ENCODE assay signal across 11 mouse cellular contexts in the genomic region with DNA sequence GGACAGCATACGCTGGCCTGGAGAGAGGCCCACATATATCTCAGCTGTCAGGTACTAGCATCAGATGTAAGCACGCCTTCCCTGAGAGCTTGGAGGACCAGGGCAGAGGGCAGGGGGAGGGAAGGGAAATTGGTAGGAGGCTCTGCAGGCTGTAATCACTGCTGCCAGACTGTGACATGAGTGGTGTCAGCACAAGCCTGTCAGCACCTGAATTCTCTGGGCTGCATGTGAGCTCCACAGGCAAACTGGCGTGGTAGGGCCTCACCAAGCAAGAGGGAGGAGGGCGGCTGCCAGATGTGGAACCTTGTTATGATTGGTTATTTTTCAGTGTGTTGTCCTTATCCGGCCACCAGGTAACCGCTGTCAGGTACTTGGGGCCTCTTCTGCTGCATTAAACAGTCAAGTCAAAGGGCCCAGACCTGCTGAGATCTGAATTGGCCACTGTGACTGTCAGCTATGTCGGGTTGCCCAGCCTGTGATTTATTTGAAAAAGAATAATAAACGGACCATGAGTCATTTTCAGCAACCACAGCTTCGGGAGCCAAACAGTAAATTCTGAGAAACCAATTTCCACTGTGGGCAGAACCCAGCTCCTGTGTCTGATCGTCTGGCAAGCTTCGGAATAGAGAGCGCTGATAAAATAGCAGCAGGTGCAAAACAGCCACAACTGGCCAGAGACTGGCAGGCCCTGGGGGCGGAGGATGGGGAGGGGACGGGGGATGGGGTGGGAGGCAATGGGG. TPM values are rescaled to one million over a fixed set of nuclear protein-coding genes. Genes with fewer than 3 reads are reported as not detected.
DNase-seq lines count a peak whose midpoint lies in the region; ATAC-seq lines count a peak whose summit lies in the region.
"Had no signal": no experiment of that assay in that cellular context is flagged by ENCODE, and none has a peak within 500 bp of the region (broad histone marks: within the 10 kb centered on the region; RNA-seq: fewer than 3 reads in every experiment).

No protein-coding gene starts in this region.

- DNase-seq in 3134 (ENCODE audit: extremely low read depth, insufficient read length, low spot score) = peak; percentile 74
- DNase-seq in CD4-positive, CD25-positive, alpha-beta regulatory T cell, adult 2 months (ENCODE audit: low read depth, low spot score) = peak; percentile 58
- peak; percentile 86 for DNase-seq in fibroblast of lung, adult 2 months (ENCODE audit: low read depth)
- peak; percentile 10 for DNase-seq in hindbrain, embryonic 11.5 days (ENCODE audit: low spot score)
- no peak for DNase-seq in right cerebral cortex, adult 18-20 months
- no peak for DNase-seq in right cerebral cortex, adult 2 months (ENCODE audit: low spot score in 2 of 2)
- DNase-seq in layer of hippocampus, postnatal 14 days (ENCODE audit: low spot score in 2 of 2) = no peak

- no peaks in the 10 kb centered on the region for H3K27me3 ChIP-seq in hindbrain, embryonic 11.5 days (ENCODE audit: control insufficient read depth, insufficient read depth, low read length)
- H3K27me3 ChIP-seq in forebrain, embryonic 16.5 days (replicated peaks; ENCODE audit: control insufficient read depth, insufficient read depth, low read length) = no peaks in the 10 kb centered on the region
- H3K27me3 ChIP-seq: limb, embryonic 15.5 days had no signal

- WGBS in hindbrain, embryonic 11.5 days = 69% methylated on average over 14 of the region's 14 CpGs
- 76% methylated on average over 14 of the region's 14 CpGs for WGBS in forebrain, embryonic 16.5 days

- H3K4me1 ChIP-seq in hindbrain, embryonic 11.5 days (replicated peaks; ENCODE audit: control insufficient read depth, insufficient read depth, low read length) = no peaks in the 10 kb centered on the region
- no peaks in the 10 kb centered on the region for H3K4me1 ChIP-seq in forebrain, embryonic 16.5 days (replicated peaks; ENCODE audit: control insufficient read depth, insufficient read depth, low read length)

- peak; percentile 49; the same call in 1 of the 2 replicates for ATAC-seq in hindbrain, embryonic 11.5 days (ENCODE audit: low FRiP score)
- no peak for ATAC-seq in forebrain, embryonic 16.5 days

- no peak overlapping the region for H3K4me2 ChIP-seq in hindbrain, embryonic 11.5 days (replicated peaks; ENCODE audit: low read depth, low read length)
- H3K4me2 ChIP-seq in forebrain, embryonic 16.5 days (ENCODE audit: low read length) = no peak overlapping the region
- H3K4me2 ChIP-seq: limb, embryonic 15.5 days had no signal

- no peaks in the 10 kb centered on the region for H3K9me3 ChIP-seq in hindbrain, embryonic 11.5 days (ENCODE audit: control insufficient read depth, low read length)
- 0 out of 2 replicates have a peak, but pooled peaks cover 2% of the 10 kb centered on the region for H3K9me3 ChIP-seq in forebrain, embryonic 16.5 days (ENCODE audit: control insufficient read depth, low read length)
- H3K9me3 ChIP-seq: limb, embryonic 15.5 days had no signal

- H3K27ac ChIP-seq in hindbrain, embryonic 11.5 days (ENCODE audit: low read depth, low read length) = no peak overlapping the region
- H3K27ac ChIP-seq in forebrain, embryonic 16.5 days (ENCODE audit: low read length) = no peak overlapping the region
- H3K27ac ChIP-seq: limb, embryonic 15.5 days had no signal

- no peak overlapping the region for H3K4me3 ChIP-seq in hindbrain, embryonic 11.5 days (ENCODE audit: low read depth, low read length)
- no peak overlapping the region for H3K4me3 ChIP-seq in forebrain, embryonic 16.5 days (replicated peaks; ENCODE audit: low read length)
- H3K4me3 ChIP-seq: limb, embryonic 15.5 days had no signal

- H3K36me3 ChIP-seq in hindbrain, embryonic 11.5 days (ENCODE audit: control insufficient read depth, insufficient read depth, low read length) = no peaks in the 10 kb centered on the region
- no peaks in the 10 kb centered on the region for H3K36me3 ChIP-seq in forebrain, embryonic 16.5 days (ENCODE audit: control insufficient read depth, insufficient read depth)
- H3K36me3 ChIP-seq: limb, embryonic 15.5 days had no signal

- H3K9ac ChIP-seq in hindbrain, embryonic 11.5 days (ENCODE audit: low read depth, low read length) = no peak overlapping the region
- no peak overlapping the region for H3K9ac ChIP-seq in forebrain, embryonic 16.5 days (replicated peaks; ENCODE audit: low read depth, low read length)
- H3K9ac ChIP-seq: limb, embryonic 15.5 days had no signal

RNA-seq across cellular contexts. Expression of gene Tigit, which starts 38.0 kb away (rescaled TPM):
- polyA plus RNA-seq in hindbrain, embryonic 11.5 days (2014; fragmentation: Nextera tagmentation; extraction: Ambion mirVana) = not detected in 2 replicates
- not detected in 2 replicates for polyA plus RNA-seq in forebrain, embryonic 16.5 days (2015; fragmentation: Nextera tagmentation; extraction: Ambion mirVana)
- not detected for total RNA-seq in layer of hippocampus, postnatal 14 days (2021)
- total RNA-seq: hematopoietic stem cell, adult 5-6 weeks had no signal
- polyA plus RNA-seq: limb, embryonic 15.5 days had no signal

RNA-seq across cellular contexts. Expression of gene Drd3, which starts 51.9 kb away (rescaled TPM):
- polyA plus RNA-seq in hindbrain, embryonic 11.5 days (2014; fragmentation: Nextera tagmentation; extraction: Ambion mirVana) = not detected in 2 replicates
- polyA plus RNA-seq in forebrain, embryonic 16.5 days (2015; fragmentation: Nextera tagmentation; extraction: Ambion mirVana) = not detected in 2 replicates
- under 1 TPM in 1 of 2 experiments, not detected in 1; 0.36 TPM for total RNA-seq in layer of hippocampus, postnatal 14 days (2021)
- total RNA-seq: hematopoietic stem cell, adult 5-6 weeks had no signal
- polyA plus RNA-seq: embryonic facial prominence, embryonic 11.5 days had no signal

Comparison
In these comparisons a context has a peak if more than half of its experiments do, and no peak if none do; other contexts are left out.
1. DNase-seq: peak in 3134 (single experiment), CD4-positive, CD25-positive, alpha-beta regulatory T cell, adult 2 months (single experiment), fibroblast of lung, adult 2 months (single experiment) and hindbrain, embryonic 11.5 days (single experiment); none in right cerebral cortex, adult 18-20 months (single experiment), right cerebral cortex, adult 2 months (0 of 2) and layer of hippocampus, postnatal 14 days (0 of 2).